Mouse (Mus musculus): ENCODE measurements around the gene Gpr165.

Gpr165 gene

DNA sequence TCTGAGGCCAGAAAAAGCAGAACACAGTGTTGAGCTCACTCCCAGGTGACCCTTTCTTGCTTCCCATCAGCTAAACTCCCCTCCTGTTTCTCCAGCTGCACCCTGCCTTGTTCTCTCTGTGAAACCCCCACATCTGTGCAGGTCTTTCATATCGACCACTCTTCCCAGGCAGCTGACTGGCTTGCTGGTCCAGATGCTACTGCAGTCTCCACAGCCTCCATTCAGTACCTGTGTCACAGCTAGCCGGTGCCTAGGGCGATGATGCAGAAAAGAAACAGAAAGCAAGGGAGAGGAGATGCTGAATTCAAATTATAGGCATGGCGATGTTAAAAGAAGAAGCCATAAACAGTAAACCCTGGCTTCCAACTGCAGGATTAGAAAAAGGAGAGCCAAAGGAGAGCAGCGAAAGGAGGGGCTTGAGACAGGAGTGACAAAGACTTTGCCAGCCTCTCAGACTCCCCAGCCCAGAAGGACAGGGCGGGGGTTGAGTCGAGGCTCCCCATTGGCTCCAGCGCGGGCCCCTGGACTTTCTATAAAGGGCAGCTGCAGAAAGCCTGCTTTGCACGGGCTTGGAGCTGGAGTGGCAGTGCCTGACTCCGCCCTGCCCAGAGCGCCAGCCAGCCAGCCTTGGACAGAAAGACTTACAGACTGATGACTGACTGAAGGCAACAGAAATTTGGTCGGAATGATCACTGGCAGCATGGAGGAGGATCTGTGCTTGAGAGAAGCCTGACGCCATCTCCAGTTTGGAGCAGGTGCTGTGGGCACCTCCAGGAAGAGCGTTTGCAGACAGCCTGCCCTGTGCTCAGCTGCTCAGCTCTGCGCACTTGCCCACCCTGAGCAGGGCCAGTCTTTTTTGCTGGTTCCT is at the start of gene Gpr165:
TSS of gene Gpr165 (plus strand) at position 535 of the 868 bp plus-strand sequence.
- DNase-seq (ENCODE audit: extremely low read depth, low read depth, low spot score) = no peak

DNA sequence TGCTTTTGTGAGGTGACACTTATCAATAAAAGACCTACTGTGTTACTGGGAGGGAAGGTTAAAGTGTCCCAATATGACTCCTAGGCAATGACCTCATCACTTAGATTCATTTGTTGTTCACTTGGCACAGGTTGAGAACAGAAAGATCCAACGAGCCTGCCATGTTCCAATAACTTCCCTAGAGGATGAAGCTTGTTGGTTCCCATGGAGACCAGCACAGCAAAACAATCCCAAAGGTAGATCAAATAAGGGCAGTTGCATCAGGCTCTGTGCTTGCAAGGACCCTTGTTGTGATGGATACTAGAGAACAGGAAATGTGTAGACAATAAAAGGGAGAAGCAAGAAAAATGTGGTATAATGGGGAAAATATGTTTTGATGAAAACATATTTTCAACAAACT is 38.4 kb upstream of the Gpr165 start:
- DNase-seq (ENCODE audit: extremely low read depth, low read depth, low spot score) = no peak

Measured in fat pad, adult 2 months (tissue).